Mouse (Mus musculus) fibroblast of lung, adult 2 months (primary cell): ENCODE measurements around the gene Ugdh.

Source experiments
- DNase-seq: peaks from one replicate; pipeline ENCODE4 v3.0.0-alpha.2; 2011; ENCODE audit warnings: low read depth

Gene Ugdh

GRCm38 (mm10) chr5:65428321-65428720, 7.4 kb downstream of the Ugdh start:
- DNase-seq, result peak; percentile 44

- no peak for DNase-seq
Observed at GRCm38 (mm10) chr5:65425251-65425650, 10.5 kb downstream of the Ugdh start.

GRCm38 (mm10) chr5:65424215-65424614, 11.5 kb downstream of the Ugdh start:
- DNase-seq, result no peak

- no peak for DNase-seq
Observed at GRCm38 (mm10) chr5:65422803-65423202, 12.9 kb downstream of the Ugdh start.

- no peak for DNase-seq
Observed at GRCm38 (mm10) chr5:65420822-65421221, 14.9 kb downstream of the Ugdh start.

- no peak for DNase-seq
Observed at GRCm38 (mm10) chr5:65419136-65419535, 16.6 kb downstream of the Ugdh start.

- DNase-seq, result peak; percentile 19
Observed at GRCm38 (mm10) chr5:65415653-65416458, 19.9 kb downstream of the Ugdh start.

- DNase-seq, result no peak
Observed at GRCm38 (mm10) chr5:65407989-65408388, 27.8 kb downstream of the Ugdh start.

GRCm38 (mm10) chr5:65401251-65401994, 34.3 kb downstream of the Ugdh start:
- peak; percentile 66 for DNase-seq

GRCm38 (mm10) chr5:65394425-65394824, 41.3 kb downstream of the Ugdh start:
- DNase-seq, result no peak

- no peak for DNase-seq
Observed at GRCm38 (mm10) chr5:65391753-65392152, 44.0 kb downstream of the Ugdh start.

GRCm38 (mm10) chr5:65390648-65391644, 44.8 kb downstream of the Ugdh start, which contains the start of the genes Rpl9 and Lias:
Gene Rpl9 (minus strand): TSS chr5:65391444.
Gene Lias (plus strand): TSS chr5:65391497.
- DNase-seq, result peak; percentile 98

- no peak for DNase-seq
Observed at GRCm38 (mm10) chr5:65387008-65387867, 48.5 kb downstream of the Ugdh start.

- no peak for DNase-seq
Observed at GRCm38 (mm10) chr5:65385704-65386103, 50.0 kb downstream of the Ugdh start.

- DNase-seq, result no peak
Observed at GRCm38 (mm10) chr5:65374746-65375145, 61.0 kb downstream of the Ugdh start.

- DNase-seq, result no peak
Observed at GRCm38 (mm10) chr5:65371551-65371950, 64.2 kb downstream of the Ugdh start.

GRCm38 (mm10) chr5:65367837-65368236, 67.9 kb downstream of the Ugdh start:
- DNase-seq, result no peak
